Mouse (Mus musculus) urinary bladder, postnatal 36 days (tissue): ENCODE measurements at regions not wholly inside any gene's neighbourhood (a gene's known extent, or its start where the extent isn't known, plus 50 kb on each side); places are given as distances from the start of the nearest gene placed in this dataset.

Experiments used
- DNase-seq, 2 experiments: peaks; one replicate each; pipeline ENCODE4 v3.0.0; 2022; ENCODE audit warnings: low spot score in 2 of 2, mixed read lengths in 1 of 2

- peak in 1 of 2 experiments; percentile 11 for DNase-seq
These were observed 136.6 kb upstream of the Wdr44 start for GRCm38 (mm10) chrX:23556271-23556670.

GRCm38 (mm10) chrX:23565581-23565980 is 127.3 kb upstream of the Wdr44 start:
- no peak for DNase-seq
